Mouse (Mus musculus) thymus, postnatal 10 days (tissue): ENCODE data around the gene Dot1l.

ENCODE experiments used
- DNase-seq, 2 experiments: peaks; one replicate each; pipeline ENCODE4 v3.0.0; 2021; ENCODE audit warnings: low spot score in 2 of 2

Gene Dot1l

DNA sequence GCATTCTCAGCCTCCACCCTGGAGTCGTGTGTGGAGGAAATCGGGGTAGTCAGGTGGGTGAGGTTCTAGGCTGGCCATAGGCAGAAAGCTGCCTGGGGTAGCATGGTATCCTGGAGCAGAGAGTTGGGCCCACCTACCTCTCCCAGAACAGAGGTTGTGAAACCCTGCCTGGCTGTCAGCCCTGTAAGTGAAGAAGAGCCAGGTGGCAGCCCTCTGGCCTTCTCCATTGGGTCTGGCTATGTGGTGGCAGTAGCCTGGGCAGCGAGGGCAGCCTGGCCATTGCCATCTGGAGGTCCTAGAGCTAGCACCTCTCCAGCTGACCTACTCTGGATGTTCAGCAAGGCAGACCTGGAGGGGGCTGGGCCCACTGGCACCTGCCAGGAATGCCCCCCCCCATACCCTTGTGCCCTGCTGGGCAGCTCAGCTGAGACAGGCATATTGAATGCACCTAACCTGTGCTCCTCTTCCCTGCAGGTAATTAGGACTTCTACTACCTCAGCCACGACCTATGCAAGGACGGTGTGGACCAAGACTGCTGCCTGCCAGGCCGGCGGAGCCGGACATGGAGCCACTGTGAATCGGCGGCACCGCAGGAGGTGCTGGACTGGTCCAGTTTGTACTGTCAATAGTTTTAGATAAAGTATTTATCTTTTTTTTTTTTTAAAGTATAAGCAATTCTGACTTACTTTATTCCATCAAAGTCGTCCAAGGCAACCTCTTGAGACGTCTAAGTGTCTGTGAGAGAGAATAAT lies 38.2 kb downstream of the Dot1l start:
- no peak for DNase-seq

DNA sequence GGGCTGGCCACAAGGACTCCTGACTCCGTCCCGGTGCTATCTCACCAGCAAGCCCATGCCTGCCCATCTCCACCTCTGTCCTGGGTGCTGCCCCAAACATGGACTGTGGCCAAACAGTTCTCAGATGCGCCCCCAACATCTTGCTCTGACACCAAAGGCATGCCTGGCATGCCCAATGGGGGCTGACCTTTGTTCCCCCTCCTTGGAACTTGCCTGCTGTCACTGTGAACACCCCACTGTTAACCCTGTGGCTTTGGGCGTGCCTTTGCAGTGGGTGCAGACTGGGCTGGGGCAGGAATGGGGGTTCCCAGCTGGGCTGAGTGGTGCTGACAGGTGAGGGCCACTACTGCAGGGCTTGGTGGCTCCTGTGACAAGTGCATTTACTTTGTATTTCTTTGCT lies 38.8 kb downstream of the Dot1l start:
- DNase-seq, result no peak

DNA sequence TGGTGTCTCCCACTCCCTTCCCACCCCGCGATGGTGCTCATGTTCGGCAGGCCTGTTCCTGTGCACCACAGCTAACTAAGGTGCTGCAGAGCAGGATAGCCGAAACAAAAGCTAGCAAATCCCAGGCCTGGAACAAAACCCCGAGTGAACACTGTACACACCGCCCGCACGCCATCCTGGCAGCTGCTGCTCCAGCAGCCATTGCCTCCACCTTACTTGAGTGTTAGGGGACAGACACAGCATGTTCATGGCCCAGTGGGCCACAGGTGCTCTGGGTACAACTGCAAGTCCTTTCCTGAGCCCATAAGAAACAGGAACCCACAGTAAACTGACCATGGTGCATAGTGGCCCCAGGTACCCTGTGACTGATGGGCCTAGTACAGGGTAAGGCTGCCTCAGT lies 39.7 kb downstream of the Dot1l start:
- no peak for DNase-seq

DNA sequence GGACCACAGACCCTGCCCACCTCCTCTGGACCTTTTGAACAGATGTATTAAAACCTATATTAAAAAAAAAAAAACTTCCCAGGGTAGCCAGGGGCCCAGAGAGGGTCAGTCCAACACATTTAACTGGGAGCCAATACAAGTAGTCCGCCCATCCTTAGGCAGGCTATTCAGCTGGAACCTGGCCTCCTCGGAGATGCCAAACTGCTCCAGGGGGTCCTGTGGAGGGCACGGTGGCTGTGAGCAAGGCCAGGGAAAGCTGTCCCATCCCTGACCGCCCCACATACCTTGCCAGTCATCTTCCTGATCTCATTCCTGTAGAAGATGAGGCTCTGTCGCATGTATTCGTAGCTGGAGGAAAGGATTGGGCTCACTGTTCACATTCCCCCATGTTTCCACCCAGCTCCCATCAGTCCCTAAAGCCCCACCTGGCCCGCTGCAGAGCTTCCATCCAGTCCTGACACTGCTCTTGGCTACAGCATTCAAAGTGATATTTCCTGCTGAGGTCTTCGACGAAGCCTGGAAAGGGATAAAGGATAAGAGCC lies 41.4 kb downstream of the Dot1l start:
- no peak for DNase-seq

DNA sequence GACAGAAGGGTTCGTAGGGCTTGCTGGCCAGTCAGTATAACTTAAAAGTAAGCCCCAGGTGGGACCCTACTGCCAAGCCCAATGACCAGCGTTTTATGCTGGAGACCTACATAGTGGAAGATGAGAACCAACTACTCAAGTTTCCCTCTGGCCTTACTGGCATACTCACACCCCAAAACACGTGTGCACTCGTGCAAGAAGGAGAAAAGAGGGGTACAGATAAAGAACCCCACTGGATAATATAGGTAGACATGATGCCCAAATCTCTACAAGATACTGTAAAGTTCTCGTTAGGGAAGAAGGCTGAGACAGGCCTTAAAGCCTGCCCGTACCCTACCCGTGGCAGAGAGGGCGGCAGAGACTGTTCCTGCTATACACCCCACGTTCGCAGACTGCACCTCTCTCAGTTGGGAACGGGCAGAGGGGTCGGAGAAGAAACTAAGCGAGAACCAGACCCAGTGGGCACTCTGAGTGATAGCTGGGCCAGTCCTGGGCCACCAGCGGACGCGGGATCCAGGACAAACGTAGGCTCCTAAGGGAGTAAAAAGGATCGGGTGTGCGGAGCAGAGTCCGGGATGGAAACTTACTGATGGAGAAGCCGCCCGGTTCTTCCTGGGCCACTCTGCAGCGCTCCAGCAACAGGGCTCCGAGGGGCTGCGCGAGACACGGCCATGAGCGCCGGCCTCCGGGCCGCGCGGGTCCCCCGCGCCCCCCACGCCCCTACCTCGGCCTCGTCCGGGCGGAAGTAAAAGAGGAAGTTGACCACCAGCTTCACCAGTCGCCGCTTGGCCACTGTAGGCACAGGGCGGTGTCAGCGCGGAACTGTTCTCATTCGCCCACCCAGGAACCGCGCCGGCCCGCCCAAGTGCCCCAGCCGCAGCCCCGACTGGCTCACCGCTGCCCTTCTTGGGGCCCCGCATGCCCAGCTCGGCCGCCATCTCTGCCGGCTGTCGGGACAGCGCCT lies 42.5 kb downstream of the Dot1l start:
- DNase-seq, result peak in 1 of 2 experiments; percentile 26

DNA sequence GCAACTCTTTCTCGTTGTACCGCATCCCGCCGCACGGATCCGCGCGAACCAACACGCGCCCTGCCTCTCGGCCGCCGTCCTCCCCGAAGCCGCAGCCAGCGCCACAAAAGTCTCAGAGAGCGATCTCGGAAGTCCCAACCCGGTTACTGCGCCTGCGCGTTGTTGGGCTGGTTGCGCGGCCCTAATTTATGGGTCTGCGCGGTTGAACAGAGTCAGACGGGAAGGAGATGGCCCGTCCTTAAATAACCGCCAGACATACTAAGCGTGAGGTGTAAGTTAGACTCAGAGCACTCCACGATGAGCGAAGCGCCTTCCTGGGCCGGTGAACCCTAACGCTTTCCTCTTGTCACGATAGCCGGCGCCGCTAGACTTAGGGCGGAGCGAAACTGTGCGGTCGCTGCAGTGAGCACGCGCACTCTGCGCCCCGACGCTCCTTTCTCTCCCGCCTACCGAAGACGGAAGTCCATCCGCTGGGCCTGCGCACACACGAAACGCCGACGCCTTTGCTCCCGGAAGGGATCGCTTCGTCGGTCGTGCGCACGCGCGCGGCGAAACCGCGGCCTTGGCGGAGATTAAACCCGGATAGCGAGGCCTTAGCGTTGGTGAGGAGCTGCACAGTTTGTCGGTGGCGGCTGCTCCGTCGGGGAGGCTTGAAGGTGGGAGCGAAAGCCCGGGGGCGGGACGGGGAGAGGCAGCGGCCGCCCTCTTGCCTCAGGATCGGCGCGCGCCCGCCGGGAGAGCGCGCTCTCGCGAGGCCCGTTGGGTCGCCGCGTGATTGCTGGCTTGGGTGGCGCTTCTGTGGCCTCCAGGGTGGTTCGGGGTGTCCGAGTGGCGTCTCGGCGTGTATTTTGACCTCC lies 43.4 kb downstream of the Dot1l start, which contains the start of the genes Sf3a2 and Plekhj1:
Gene Sf3a2, plus strand, starts transcription at position 49 of the 857 bp plus-strand sequence.
Gene Plekhj1, minus strand, starts transcription at position 477 of the 857 bp plus-strand sequence.
- DNase-seq, result peak; percentile 93 to 97

DNA sequence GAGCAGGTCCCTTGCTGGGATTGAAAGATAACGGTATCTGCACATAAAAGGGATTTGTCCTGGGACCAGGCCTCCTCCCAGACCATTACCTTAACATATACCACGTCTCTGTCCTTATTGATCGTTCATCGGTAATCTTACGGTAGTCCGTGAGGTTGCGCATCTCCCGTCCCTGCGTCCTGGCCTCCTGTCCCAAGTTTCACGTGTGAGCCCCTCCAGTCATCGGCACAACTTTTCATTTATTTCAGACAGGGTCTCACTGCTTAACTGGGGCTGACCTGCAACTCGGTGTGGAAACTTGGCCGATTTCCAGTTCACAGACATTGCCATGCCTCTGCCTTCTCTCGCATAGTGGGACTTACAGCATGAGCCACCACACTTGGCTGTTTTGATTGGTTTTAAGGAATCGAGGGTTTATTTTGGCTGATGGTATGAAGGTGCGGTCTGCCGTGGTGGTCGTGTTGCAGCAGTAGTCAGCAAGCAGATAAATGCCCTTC lies 44.1 kb downstream of the Dot1l start:
- DNase-seq, result no peak

DNA sequence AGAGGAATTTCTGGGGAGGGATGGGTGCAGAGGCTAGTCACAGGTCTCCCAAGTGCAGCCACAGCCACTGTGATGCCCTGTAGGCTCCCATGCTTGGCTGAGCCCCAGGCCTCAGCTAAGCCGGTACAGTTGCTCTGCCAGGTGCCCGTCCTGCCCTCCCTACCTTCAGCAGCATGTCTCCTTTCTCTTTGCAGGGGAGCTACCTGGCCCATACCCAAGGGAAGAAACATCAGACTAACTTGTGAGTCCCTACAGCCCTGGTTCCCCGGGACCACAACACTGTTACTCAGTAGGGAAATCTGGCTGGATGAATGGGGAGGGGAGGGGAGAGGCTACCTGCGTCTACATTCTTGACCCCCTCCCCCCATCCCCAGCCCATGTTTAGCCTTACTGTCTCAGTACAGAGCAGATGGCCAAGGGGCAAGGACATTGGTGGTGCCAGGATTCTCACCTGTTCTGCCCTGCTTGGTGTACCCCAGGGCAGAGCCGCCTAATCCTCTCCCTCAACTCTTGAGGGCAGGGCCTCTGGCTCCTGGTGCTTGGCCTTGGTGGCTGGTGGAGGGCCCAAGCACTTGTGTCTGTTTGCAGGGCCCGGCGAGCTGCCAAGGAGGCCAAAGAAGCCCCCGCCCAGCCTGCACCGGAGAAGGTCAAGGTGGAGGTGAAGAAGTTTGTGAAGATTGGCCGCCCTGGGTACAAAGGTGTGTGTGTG lies 47.4 kb downstream of the Dot1l start:
- DNase-seq, result no peak

DNA sequence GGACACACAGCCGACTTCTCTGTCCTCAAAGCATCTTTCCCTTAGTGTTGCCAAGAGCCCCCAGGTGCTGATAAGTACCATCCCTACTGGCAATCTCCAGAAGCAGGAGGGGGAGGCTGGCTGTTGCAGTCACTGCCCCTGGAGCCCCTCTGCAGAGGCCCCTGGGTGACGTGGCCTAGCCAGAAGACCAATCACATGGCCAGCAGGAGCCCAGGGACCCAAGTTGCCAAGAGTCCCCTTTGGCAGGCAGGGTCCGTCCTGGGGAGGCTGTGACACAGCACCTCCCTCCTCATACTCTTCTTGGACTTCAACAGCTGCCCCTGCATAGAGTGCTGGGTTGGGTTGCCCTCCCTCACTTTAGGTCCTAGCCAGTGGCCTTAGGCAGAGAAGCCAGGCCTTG lies 48.0 kb downstream of the Dot1l start:
- no peak for DNase-seq

DNA sequence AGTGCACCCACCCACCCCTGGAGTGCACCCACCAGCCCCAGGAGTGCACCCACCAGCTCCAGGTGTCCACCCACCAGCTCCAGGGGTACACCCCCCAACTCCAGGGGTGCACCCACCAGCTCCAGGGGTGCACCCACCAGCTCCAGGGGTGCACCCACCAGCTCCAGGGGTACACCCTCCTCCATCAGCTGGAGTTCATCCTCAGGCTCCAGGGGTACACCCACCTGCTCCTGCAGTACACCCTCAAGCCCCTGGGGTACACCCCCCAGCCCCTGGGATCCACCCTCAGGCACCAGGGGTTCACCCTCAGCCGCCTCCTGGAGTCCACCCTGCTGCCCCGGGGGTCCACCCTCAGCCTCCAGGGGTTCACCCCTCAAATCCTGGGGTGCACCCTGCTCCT lies 49.3 kb downstream of the Dot1l start:
- DNase-seq, result peak in 1 of 2 experiments; percentile 3

DNA sequence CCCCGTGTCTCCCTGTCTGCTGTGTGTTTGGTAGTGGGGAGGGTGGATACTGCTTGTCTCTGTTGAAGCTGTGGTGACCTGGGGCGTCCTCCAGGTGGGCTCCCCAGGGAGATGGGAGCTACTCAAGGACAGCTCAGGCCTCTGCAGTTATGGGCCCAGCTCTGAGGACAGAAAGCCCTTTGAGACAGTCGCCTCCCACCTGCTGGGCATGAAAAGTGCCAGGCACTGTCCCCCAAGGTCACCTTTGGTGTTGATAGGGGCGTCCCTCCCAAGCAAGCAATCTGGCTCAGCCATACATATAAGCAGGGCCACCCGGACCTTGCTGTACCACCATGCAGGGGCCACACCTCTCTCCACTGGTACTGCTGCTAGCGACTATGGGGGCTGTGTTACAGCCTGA lies 49.9 kb downstream of the Dot1l start, which contains the start of gene Amh:
Gene Amh, plus strand, starts transcription at position 328 of the 400 bp plus-strand sequence.
- DNase-seq, result no peak

DNA sequence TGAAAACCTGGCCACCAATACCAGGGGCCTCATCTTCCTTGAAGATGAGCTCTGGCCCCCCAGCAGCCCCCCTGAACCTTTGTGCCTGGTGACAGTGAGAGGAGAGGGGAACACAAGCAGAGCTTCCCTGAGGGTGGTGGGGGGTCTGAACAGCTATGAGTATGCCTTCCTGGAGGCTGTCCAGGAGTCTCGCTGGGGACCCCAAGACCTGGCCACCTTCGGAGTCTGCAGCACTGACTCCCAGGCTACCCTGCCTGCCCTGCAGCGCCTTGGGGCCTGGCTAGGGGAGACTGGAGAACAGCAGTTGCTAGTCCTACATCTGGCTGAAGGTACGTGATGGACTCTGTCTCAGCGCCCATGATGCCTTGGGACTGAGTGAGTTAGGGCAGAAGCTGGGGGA lies 50.3 kb downstream of the Dot1l start:
- no peak for DNase-seq

DNA sequence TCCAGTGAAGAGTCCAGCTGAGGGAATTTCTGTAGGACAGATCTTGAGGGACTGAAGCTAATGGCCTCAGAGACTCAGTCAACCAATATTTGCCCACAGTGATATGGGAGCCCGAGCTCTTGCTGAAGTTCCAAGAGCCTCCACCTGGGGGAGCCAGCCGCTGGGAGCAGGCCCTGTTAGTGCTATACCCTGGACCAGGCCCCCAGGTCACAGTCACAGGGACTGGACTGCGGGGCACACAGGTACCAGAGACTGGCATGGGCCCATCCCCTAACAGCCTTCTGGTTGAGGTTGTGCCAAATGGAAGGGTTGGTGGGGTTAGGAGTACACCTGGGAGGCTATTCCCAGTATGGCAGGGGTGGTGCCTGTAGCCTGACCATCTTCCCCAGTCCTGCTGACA lies 50.9 kb downstream of the Dot1l start:
- peak; percentile 46 to 77 for DNase-seq

DNA sequence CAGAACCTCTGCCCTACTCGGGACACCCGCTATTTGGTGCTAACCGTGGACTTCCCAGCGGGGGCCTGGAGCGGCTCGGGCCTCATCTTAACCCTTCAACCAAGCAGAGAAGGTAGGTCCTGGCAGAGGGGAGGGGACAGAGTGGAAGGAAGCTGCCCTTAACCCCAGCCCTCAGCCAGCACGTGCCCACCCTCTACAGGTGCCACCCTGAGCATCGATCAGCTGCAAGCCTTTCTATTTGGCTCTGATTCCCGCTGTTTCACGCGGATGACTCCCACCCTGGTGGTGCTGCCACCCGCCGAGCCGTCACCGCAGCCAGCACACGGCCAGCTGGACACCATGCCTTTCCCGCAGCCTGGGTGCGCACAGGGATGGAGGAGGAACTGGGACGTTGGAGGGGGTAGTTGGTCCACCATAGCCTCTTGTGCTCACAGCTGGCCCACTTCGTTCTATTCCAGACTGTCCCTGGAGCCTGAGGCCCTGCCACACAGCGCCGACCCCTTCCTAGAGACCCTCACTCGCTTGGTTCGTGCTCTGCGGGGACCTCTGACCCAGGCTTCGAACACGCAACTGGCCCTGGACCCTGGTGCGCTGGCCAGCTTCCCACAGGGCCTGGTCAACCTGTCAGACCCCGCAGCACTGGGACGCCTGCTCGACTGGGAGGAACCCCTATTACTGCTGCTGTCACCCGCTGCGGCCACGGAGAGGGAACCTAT lies 51.5 kb downstream of the Dot1l start:
- DNase-seq, result no peak

DNA sequence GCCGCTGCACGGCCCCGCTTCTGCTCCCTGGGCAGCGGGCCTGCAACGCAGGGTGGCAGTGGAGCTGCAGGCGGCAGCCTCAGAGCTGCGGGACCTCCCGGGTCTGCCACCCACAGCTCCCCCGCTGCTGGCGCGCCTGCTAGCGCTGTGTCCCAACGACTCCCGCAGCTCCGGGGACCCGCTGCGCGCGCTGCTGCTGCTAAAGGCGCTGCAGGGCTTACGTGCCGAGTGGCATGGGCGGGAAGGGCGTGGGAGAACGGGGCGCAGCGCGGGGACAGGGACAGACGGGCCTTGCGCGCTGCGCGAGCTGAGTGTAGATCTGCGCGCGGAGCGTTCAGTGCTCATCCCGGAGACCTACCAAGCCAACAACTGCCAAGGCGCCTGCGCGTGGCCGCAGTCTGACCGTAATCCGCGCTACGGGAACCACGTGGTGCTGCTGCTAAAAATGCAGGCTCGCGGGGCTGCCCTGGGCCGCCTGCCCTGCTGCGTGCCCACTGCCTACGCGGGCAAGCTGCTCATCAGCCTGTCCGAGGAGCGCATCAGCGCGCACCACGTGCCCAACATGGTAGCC lies 52.1 kb downstream of the Dot1l start:
- peak in 1 of 2 experiments; percentile 4 for DNase-seq

DNA sequence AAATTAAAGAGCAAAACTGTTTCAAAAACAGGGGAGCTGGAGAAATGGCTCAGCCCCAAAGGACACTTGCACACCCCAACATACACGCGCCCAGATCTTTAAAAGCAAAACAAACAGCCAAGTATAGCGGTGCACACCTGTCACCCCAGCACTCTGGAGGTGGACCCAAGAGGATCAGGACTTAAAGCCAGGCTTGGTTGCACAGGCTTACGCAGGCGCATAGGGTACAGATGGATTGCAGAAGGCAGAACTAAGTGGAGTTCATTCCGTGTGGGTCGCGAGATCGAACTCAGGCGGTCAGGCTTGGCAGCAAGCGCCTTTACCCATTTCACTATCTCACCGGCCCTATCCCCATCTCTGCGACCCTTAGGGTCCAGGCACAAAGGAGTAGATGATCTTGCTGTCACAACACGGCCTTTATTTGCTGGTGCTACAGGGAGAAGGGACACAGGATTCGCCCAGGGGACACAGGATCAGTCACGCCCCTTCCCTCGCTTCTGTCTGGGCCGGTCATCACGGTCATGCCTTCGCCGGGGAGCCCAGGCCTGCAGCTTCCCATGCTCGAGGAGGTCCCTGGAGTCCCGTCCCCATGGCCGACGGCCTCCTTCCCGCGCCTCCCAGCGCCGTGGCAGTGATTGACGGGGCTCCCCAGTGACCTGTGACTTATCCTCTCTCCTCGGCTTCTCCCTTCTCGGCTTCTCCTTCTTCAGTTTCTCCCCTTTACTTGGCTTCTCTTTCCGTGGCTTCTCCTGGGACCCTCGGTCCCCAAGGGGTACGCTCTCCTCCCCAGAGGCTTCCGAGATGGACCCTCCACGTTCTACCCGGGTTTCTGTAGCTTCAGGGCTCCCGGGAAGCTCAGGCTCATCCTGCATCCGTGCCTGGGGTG lies 53.3 kb downstream of the Dot1l start:
- no peak for DNase-seq

DNA sequence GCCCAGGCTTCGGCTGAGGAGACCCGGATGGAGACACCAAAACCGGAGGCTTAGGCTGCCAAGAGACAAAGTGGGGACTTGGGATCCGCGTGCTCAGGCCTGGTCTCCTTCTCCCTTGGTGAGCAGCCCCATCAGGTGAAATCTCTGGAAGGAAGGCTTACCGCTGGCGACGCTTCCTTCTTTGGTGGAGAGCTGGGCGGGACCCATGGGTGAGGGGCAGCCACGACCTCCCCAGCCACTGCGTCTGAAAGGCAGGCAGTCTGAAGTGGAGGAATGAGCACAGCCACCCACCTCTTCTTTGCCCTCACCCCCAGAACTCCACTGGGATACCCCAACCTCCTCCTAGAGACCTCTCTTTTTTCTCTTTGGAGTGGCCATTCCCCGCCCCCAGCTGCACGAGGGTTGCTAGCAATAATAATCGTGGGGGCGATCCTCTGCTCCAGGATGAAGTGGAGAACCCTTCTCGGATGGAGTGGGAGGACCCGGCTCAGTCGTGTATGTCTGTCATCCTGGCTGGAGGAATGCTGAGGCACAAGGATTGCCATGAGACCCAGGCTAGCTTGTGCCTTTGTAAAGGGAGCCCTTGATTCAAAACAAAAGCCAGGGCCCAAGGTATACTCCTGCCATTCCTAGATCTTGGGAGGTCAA lies 54.1 kb downstream of the Dot1l start:
- no peak for DNase-seq

DNA sequence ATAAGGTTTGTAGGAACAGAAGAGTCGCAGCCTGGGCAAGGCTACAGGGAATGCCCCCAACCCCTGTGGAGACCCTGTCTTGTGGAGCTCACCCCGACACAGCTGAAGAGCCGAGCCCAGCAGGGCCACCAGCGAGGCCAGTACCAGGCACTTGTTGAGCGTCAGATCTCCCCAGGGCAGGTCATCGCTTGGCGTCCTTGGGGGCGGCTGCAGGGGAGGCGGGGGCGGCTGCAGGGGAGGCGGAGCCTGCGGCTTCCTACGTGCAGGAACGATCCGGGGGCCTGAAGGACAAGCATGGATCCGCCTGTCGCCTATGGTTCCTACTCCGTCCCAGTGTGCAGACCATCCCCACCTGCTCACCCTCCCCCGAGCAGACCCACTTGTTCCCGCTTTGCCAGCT lies 55.1 kb downstream of the Dot1l start:
- DNase-seq, result no peak
